Mouse (Mus musculus) urinary bladder, adult 18-20 months (tissue): Measurements from ENCODE around the gene Cby3.

Experiments
- DNase-seq, 2 experiments: peaks; one replicate each; pipeline ENCODE4 v3.0.0; 2022; ENCODE audit warnings: low spot score in 2 of 2, mixed read lengths in 2 of 2

Gene Cby3

GRCm38 (mm10) chr11:50388217-50388929 lies 34.1 kb downstream of the Cby3 start:
- DNase-seq, result no peak

GRCm38 (mm10) chr11:50389011-50389410 lies 34.7 kb downstream of the Cby3 start:
- no peak for DNase-seq

GRCm38 (mm10) chr11:50389616-50390015 lies 35.4 kb downstream of the Cby3 start:
- DNase-seq, result no peak

DNA sequence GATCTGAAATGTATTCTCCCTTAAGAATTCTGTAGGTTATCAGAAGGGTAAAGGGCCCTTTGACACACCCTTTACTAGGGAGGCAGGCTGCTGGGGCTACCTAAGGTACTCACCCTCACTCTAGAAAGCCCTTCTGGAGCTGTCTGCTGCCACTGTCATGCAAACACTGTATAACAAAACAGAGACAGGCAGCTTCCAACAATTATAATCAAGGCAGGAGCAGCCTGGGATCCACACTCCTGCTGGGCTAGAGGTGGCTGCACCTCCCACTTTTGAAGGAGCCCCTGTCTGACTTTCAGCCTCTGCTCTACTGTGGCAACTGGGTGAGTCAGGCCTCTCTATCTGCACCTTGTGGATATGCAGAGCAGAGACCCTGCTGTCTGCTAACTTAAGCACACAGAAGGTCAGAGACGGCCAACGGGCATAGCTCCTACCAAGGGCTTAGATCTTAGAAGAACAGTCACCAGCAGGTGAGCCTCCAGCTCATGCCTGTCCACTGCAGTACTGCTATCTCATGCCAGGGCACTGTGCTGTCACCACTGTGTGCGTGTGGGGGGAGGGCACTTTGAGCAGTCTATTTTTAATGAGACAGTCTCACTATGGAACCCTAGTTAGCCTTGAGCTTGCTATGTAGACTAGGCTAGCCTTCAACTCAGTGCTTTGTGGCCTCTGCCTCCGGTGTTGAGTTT lies 37.2 kb downstream of the Cby3 start:
- DNase-seq, result no peak

GRCm38 (mm10) chr11:50393306-50393705 lies 39.0 kb downstream of the Cby3 start:
- no peak for DNase-seq

DNA sequence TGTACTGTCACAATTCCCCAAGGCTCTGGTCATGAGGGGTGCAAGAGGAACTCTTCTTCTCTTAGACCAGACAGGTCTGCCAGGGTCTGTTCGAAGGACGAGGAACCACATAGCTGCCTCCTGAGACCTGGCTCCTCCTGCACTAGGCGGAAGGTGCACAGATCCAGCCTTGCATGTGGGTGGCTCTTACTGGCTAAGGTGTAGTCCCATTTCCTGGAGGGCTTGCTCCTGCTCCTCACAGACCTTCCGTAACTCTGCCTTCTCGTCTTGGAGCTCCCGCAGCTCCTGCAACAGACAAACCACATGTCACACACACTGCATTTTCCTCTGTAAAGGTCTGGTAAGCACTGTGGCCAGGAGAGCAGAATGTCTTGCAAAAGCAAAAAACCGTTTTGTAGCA lies 40.5 kb downstream of the Cby3 start:
- no peak for DNase-seq

- DNase-seq, result no peak
Measured at GRCm38 (mm10) chr11:50396766-50397307, 42.6 kb downstream of the Cby3 start.

DNA sequence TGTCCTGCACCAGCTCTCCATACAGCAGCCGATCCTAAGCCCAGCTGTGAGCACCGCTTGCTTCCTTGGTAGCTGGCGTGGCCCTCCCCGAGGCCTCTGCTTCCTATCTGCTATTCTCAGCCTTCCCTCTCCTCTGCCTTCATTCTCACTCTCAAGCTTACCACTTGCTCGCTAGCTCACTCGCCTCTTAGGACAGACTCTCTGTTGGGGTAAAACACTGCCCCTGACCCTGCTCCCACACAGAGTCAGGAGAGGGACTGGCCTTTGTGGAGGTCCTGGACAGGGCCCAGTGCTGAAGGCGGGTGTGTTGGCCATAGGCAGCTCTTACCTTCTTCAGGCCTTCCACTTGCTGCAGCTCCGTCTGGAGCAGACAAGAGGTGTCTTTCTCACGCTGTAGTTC lies 43.1 kb downstream of the Cby3 start:
- DNase-seq, result no peak

DNA sequence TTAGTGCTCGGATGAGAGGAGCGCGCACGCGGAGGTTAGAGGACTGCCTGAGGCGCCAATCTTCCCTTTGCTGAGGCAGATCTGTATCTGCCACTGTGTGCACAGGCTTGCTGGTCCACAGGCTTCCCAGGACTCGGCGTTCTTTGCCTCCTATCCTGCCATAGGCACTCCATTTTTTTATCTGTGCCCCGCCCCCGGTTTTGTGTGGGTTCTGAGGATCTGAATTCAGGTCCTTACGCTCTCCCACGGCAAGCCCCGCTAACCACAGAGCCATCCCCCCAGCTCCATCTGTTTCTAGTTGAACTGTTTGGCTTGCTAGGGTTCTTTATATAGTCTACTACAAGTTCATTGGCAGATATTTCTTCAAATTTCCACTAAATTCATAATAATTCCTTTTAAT lies 44.5 kb downstream of the Cby3 start:
- no peak for DNase-seq

- DNase-seq, result no peak
Measured at GRCm38 (mm10) chr11:50402481-50402880, 48.2 kb downstream of the Cby3 start.

DNA sequence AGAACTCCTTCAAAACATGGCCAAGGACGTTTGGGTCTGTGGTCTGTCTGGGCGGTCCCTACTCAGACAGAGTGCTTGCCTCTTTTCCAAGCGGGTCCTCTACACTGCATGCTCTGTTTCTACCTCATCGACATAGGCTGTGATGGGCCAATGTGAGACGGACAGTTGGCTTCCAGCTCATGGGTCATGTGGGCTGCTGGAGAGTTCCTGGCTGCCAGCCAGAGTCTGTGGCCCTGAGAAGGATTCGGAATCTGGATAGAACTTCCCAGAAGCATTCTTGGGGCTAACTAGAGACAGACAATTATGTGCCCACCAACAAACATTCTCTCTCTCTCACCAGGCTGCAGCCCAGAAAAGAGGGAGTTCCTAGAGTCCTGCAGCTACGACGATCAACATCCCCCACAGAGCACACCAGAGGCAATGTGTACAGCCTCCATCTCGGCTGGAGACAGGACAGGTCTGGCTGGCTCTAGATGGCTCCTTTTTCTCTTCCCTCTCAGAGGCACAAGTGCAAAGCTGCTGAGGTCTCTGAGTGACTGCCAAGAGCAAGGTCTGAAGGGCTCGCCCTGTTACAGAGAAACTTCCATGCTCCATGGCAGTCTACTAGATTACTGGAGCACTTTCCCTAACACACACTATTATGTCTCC lies 49.2 kb downstream of the Cby3 start:
- no peak for DNase-seq

- DNase-seq, result no peak
Measured at GRCm38 (mm10) chr11:50407235-50407634, 53.0 kb downstream of the Cby3 start.
